Mouse (Mus musculus) adrenal gland, postnatal 25 days (tissue): ENCODE measurements around the gene Gnb1l. TPM values are rescaled to one million over a fixed set of nuclear protein-coding genes. Genes with fewer than 3 reads are reported as not detected.
"Not testable (repeated sequence)": the region's sequence is repeated elsewhere in the genome, so short reads cannot be mapped to it uniquely, and the experiment has no call there.

Experiments
- DNase-seq: peaks from one replicate; pipeline ENCODE4 v3.0.0; 2021; ENCODE audit warnings: mixed read lengths
- total RNA-seq: library from RNA; stranded (reverse); gene quantifications from 2 replicates; pipeline ENCODE4 v1.2.3, GENCODE M21; 2021

The Gnb1l gene
- total RNA-seq, 1 experiment from 2014 or later: 9.4 TPM

DNA sequence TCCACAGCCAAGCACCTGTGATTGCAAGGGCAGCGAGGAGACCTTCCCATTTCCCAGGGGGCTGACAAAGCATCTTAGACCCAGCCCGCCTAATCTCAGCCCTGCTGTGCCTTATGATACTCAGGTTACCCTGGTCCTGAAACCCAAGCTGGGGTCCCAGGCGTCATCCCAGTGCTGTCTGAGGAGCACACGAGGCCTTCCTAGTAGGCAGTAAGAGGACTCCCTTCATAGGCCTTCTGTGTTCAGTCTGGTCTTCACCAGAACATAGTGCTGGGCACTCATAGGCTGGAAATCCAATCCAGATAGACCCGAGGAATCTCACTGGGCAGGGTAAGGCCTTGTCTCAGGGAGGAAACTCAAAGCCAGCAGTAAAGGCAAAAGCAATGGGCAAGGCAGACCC, 14.7 kb upstream of the Gnb1l start:
- DNase-seq: no peak

DNA sequence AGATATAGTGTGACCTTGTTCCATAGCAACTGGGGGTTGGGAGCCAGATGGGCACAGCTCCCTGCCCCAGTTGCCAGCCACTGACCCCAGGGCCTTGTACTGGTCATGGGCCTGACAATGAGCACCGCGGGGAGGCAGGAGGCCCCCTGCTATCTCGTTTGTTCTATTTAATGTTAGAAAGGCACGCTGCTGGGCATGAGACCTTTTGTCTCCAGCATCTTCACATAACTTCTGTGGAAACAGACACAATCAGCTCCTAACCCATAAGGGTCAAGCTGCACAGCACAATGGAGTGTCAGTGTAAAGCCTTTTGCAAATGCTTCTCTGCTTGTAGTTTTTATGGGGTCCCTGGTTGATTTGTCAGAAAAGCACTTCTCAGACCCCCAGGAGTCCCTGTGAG, 14.1 kb upstream of the Gnb1l start:
- DNase-seq: no peak

DNA sequence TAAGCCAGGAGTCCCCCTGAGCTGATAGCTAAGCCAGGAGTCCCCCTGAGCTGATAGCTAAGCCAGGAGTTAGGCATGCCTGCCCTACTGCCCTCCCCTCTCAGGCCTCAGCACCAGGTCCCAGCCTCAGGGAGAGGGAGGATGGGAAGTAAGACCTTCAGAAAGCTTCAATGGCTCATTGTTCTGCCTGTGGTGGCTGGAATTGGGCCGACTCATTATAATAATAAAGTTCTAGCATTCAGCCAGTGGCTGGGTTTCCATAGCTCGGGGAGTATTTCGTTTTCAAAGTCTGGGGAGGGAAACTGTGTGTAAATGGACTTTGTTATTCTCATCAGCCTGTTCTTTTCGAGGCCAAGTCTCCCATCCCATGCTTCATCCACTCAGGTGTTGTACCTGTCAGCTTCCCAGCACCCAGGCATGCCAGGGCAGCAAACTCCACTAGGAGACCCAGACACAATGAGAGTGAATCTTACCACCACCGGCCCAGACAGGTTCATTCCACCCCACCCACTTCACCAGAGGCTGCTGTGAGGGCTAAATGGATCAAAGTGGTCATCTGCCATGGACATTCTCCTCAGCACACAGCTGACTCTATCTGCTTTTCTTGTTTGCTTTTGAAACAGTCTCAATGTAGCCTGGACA, 13.6 kb upstream of the Gnb1l start:
- DNase-seq: no peak

DNA sequence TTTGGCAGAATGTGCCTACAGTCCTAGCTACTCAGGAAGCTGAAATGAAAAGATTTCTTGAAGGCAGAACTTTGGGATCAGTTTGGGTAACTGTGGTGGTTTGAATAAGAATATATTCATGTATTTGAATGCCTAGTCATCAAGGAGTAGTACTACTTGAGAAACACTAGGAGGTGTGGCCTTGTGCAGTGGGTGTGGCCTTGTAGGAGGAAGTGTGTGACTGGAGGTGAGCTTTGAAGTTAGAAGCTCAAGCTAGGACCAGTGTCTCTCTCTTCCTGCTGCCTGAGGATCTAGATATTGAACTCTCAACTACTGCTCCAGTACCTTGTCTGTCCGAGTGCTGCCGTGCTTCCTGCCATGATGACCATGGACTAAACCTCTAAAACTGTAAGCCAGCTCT, 12.4 kb upstream of the Gnb1l start:
- no peak for DNase-seq

GRCm38 (mm10) chr16:18490281-18490680, 8.2 kb upstream of the Gnb1l start:
- no peak for DNase-seq

DNA sequence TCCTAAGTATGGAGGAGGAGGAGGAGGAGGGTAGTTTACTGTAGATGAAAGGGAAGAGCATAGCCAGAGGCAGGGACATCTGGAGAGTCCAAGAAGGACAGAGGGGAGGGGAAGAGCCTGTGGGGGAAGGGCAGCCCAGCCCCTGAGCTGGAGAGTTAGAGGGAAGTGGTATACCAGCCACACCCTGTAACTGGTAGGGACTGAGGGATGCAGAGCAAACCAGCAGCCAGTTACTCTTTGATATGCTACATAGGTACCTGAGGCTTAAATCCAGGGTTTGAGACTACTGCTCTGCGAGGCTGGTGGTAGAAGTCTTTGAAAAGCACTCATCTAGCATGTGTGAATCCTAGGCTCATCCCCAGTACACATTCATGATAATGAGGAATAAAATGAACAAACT, 7.6 kb upstream of the Gnb1l start:
- no peak for DNase-seq

GRCm38 (mm10) chr16:18497865-18498515, 523 bp upstream of the Gnb1l start:
- DNase-seq: no peak

DNA sequence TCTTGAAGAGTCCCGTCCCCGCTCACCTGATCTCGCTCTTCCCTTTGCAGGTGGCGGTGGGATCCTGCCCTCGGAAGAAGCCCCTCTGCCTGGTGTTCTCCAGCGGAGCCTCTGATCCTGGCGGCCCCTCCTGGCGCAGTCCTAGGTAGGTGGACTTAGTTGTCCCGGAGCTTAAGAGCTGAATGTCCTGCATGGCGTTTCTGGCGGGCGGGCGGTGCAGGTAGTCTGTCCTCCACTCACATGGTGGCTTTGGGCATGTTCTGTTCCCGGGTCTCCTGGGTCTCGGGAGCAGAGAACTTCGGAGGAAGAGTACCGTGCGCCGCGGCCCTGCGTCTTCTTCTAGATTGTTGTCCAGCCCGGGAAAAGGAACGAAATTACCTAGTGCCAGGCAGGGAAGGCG, 483 bp downstream of the Gnb1l start:
- DNase-seq: peak; percentile 25

- no peak for DNase-seq
Measured at GRCm38 (mm10) chr16:18501531-18501930, 3.0 kb downstream of the Gnb1l start.

GRCm38 (mm10) chr16:18503566-18504342, 5.2 kb downstream of the Gnb1l start:
- no peak for DNase-seq

- no peak for DNase-seq
Measured at GRCm38 (mm10) chr16:18506524-18507199, 8.1 kb downstream of the Gnb1l start.

- DNase-seq: no peak
Measured at GRCm38 (mm10) chr16:18507200-18507549, 8.7 kb downstream of the Gnb1l start.

GRCm38 (mm10) chr16:18511741-18512140, 13.2 kb downstream of the Gnb1l start:
- peak; percentile 47 for DNase-seq

- DNase-seq: no peak
Measured at GRCm38 (mm10) chr16:18513508-18513907, 15.0 kb downstream of the Gnb1l start.

GRCm38 (mm10) chr16:18518091-18518490, 19.6 kb downstream of the Gnb1l start:
- DNase-seq: no peak

- DNase-seq: no peak
Measured at GRCm38 (mm10) chr16:18523563-18524245, 25.2 kb downstream of the Gnb1l start.

- DNase-seq: no peak
Measured at GRCm38 (mm10) chr16:18528656-18529055, 30.1 kb downstream of the Gnb1l start.

- DNase-seq: not testable (repeated sequence)
Measured at GRCm38 (mm10) chr16:18533061-18533460, 34.5 kb downstream of the Gnb1l start.

GRCm38 (mm10) chr16:18537407-18537990, 39.0 kb downstream of the Gnb1l start:
- DNase-seq: peak; percentile 21

GRCm38 (mm10) chr16:18539281-18539680, 40.8 kb downstream of the Gnb1l start:
- no peak for DNase-seq

DNA sequence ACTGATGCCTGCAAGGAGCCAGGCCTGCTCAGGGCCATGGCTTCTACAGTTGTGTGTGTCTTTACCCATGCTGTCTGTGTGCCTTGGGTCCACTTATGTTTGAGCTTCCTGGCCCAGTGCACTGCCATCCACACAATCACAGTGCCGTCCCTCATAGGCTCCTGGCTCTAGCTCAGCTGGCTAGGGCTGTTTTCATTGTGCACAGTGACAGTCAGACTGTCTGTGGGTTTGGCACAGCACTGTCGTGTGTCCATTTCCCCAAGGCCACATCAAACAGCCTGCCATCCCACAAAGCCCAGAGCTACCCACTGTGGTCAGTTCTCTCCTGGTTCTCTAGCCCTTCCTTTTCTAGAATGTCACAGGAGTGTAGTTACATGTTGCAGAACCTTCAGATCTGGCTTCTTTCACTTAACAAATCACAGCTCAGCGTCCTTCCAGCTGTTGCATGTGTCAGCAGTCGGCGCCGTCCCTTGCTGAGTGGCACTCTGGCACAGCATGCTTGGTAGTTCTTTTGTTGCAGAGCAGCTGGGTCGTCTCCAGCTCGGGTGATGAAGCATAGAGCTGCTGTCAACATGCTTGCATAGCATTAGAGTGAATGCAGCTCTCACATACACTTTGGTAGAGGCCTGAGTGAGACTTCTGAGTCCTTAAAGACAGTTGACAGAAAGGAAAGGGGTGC, 44.8 kb downstream of the Gnb1l start:
- peak; percentile 52 for DNase-seq
